Mouse (Mus musculus): ENCODE measurements around the gene Pigg.

DNA sequence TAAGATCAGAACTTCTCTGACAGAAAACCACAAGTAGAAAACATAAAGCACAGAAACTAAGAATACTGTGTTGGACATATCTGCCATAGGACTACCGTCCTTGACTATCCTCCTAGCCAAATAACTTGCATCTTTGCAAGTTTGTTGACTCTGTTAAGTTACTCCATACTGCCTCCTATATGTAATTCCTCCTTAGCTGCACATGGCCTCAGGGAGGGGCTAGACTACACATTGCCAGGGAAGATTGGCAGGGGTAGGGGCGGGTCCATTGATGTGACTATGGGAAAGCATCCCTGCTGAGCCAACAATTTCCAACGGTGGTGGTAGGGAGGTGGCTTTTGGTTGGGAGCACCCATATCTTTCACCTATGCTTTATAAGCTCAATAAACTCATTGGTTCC is 49.9 kb downstream of the Pigg start:
- TF ChIP-seq UBTF (IDR thresholded peaks at IDR 0.05; ENCODE audit: borderline replicate concordance, insufficient read depth, low read depth, low read length), result no peak
- no peak for TF ChIP-seq MAX (IDR thresholded peaks at IDR 0.05; ENCODE audit: low read length)
- TF ChIP-seq GATA1 (IDR thresholded peaks at IDR 0.05; ENCODE audit: low read depth, low read length), result no peak
- TF ChIP-seq CTCF (IDR thresholded peaks at IDR 0.05 in 2 of 3, conservative IDR thresholded peaks at IDR 0.05 in 1 of 3; ENCODE audit: control insufficient read depth in 1 of 3, insufficient read depth in 1 of 3, low read depth in 2 of 3, low read length in 3 of 3, poor library complexity in 1 of 3, severe bottlenecking in 1 of 3), result peak in 1 of 3 experiments; percentile 50; a peak in 2 of 6 replicates
- TF ChIP-seq MXI1 (IDR thresholded peaks at IDR 0.05; ENCODE audit: low read depth, low read length), result no peak
- TF ChIP-seq MAFK (IDR thresholded peaks at IDR 0.05; ENCODE audit: borderline replicate concordance, low read depth, low read length), result no peak
- no peak for TF ChIP-seq ZC3H11A (IDR thresholded peaks at IDR 0.05; ENCODE audit: low read depth, low read length)
- no peak for TF ChIP-seq TCF12 (IDR thresholded peaks at IDR 0.05; ENCODE audit: low read depth, low read length)
- no peak for TF ChIP-seq ZKSCAN1 (IDR thresholded peaks at IDR 0.05; ENCODE audit: low read depth, low read length)
- no peak for TF ChIP-seq CHD1 (IDR thresholded peaks at IDR 0.05; ENCODE audit: low read depth, low read length)
- TF ChIP-seq HCFC1 (IDR thresholded peaks at IDR 0.05; ENCODE audit: low read depth, low read length), result no peak

Data from MEL (cell line).